Comparison of ENCODE assay signal across 18 mouse cellular contexts in the genomic region with DNA sequence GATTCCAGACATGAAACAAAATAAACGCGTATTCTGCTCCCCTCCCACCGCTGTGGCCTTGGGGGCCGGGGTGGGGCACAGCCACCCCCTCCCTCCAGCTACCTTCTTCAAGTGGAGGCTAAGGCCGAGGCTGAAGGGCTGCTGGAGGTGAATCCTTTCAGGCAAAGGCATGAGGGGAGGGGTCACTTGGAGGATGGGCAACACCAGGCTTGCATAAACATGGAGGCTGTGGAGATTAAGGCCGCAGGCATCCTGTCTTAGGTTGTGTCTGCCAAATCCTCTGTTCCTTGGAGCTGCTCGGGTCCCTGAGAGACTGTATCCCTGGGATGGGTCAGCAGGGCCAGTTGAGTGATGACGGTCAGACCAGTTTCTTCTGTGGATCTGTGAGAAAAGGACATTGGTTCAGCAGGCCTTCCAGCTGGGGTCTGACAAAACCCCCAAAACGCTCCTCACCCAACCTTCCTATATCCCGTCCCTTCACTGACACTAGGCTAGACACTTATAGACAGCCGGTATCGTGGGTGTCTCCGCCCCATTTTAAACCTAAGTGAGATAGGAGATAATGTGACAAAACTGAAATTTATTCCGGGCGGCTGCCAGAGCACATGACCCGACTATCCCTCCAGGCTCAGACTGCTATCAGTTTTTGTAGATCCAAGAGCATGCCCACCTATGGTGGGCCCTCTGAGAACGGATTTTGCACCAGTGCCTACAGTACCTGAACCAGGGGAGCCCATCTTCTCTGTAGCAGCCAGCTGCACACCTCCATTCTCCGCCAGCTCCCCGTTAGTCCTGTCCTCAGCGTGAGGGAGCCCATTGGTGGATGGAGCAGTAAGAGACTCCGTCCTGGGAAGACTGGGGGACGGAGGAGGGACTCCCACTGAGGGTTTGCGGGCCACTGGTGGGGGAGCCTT. TPM values are rescaled to one million over a fixed set of nuclear protein-coding genes. Genes with fewer than 3 reads are reported as not detected.
DNase-seq lines count a peak whose midpoint lies in the region; ATAC-seq and TF ChIP-seq lines count a peak whose summit lies in the region.
"Had no signal": no experiment of that assay in that cellular context is flagged by ENCODE, and none has a peak within 500 bp of the region (broad histone marks: within the 10 kb centered on the region; RNA-seq: fewer than 3 reads in every experiment).

No protein-coding gene starts in this region.

- peaks cover 10% of the 10 kb centered on the region; the same call in 1 of the 2 replicates for H3K27me3 ChIP-seq in forebrain, embryonic 13.5 days
- no peaks in the 10 kb centered on the region; the same call in 1 of the 2 replicates for H3K27me3 ChIP-seq in forebrain, postnatal 0 days (ENCODE audit: insufficient read depth, low read length)
- H3K27me3 ChIP-seq in midbrain, embryonic 12.5 days = peaks cover 41% of the 10 kb centered on the region
- peaks cover 7% of the 10 kb centered on the region; the same call in 1 of the 2 replicates for H3K27me3 ChIP-seq in midbrain, embryonic 11.5 days (ENCODE audit: control insufficient read depth, insufficient read depth, low read length)
- no peaks in the 10 kb centered on the region for H3K27me3 ChIP-seq in G1E (ENCODE audit: insufficient read depth, low read length)

- no peak overlapping the region for H3K4me3 ChIP-seq in forebrain, embryonic 13.5 days
- H3K4me3 ChIP-seq in forebrain, postnatal 0 days (ENCODE audit: low read depth, low read length) = no peak overlapping the region
- H3K4me3 ChIP-seq in midbrain, embryonic 12.5 days = no peak overlapping the region
- no peak overlapping the region for H3K4me3 ChIP-seq in midbrain, embryonic 11.5 days (ENCODE audit: low read depth, low read length)
- no peak overlapping the region; the same call in 1 of the 2 replicates for H3K4me3 ChIP-seq in G1E (ENCODE audit: low read depth, low read length)
- H3K4me3 ChIP-seq: embryonic facial prominence, embryonic 13.5 days; erythroblast, embryonic 14.5 days; forebrain, embryonic 12.5 days; hindbrain, embryonic 13.5 days; midbrain, embryonic 13.5 days; neural tube, embryonic 12.5 days had no signal

- ATAC-seq in forebrain, embryonic 13.5 days = no peak
- ATAC-seq in forebrain, postnatal 0 days = no peak
- ATAC-seq in midbrain, embryonic 12.5 days (ENCODE audit: low FRiP score, low read depth) = no peak
- no peak for ATAC-seq in midbrain, embryonic 11.5 days (ENCODE audit: low FRiP score)
- 0 out of 2 replicates have a peak, but pooled peaks have one; percentile 17 for ATAC-seq in G1E (ENCODE audit: extremely low read depth, insufficient number of reproducible peaks, low FRiP score, poor library complexity, severe bottlenecking)
- no peak for ATAC-seq in activated CD4-positive, CD25-positive, alpha-beta regulatory T cell, adult 4 months
- ATAC-seq: inflammation-experienced regulatory T-cells, adult 6 months; midbrain, embryonic 13.5 days had no signal

- 80% methylated on average over 23 of the region's 23 CpGs for WGBS in forebrain, embryonic 13.5 days
- WGBS in forebrain, postnatal 0 days = 74% methylated on average over 23 of the region's 23 CpGs
- 75% methylated on average over 23 of the region's 23 CpGs for WGBS in midbrain, embryonic 12.5 days
- 76% methylated on average over 23 of the region's 23 CpGs for WGBS in midbrain, embryonic 11.5 days

- H3K9ac ChIP-seq in forebrain, embryonic 13.5 days = no peak overlapping the region
- H3K9ac ChIP-seq in forebrain, postnatal 0 days = no peak overlapping the region
- H3K9ac ChIP-seq in midbrain, embryonic 12.5 days (replicated peaks) = 0 out of 2 replicates have a peak overlapping the region, but pooled peaks have one; percentile 15
- no peak overlapping the region for H3K9ac ChIP-seq in midbrain, embryonic 11.5 days (ENCODE audit: low read length)
- H3K9ac ChIP-seq: embryonic facial prominence, embryonic 13.5 days; forebrain, embryonic 12.5 days; hindbrain, embryonic 13.5 days; neural tube, embryonic 12.5 days had no signal

- peaks cover 84% of the 10 kb centered on the region for H3K36me3 ChIP-seq in forebrain, embryonic 13.5 days (ENCODE audit: poor library complexity, severe bottlenecking)
- H3K36me3 ChIP-seq in forebrain, postnatal 0 days (ENCODE audit: insufficient read depth) = peaks cover 69% of the 10 kb centered on the region
- peaks cover 66% of the 10 kb centered on the region for H3K36me3 ChIP-seq in midbrain, embryonic 12.5 days
- peaks cover 24% of the 10 kb centered on the region for H3K36me3 ChIP-seq in midbrain, embryonic 11.5 days (ENCODE audit: control insufficient read depth, insufficient read depth, low read length)
- peaks cover 100% of the 10 kb centered on the region for H3K36me3 ChIP-seq in G1E (replicated peaks)

- H3K4me2 ChIP-seq in forebrain, embryonic 13.5 days = no peak overlapping the region
- H3K4me2 ChIP-seq in forebrain, postnatal 0 days (ENCODE audit: low read depth) = no peak overlapping the region
- H3K4me2 ChIP-seq in midbrain, embryonic 12.5 days (replicated peaks) = no peak overlapping the region
- no peak overlapping the region for H3K4me2 ChIP-seq in midbrain, embryonic 11.5 days
- H3K4me2 ChIP-seq: embryonic facial prominence, embryonic 13.5 days; forebrain, embryonic 12.5 days; hindbrain, embryonic 13.5 days; midbrain, embryonic 13.5 days; neural tube, embryonic 12.5 days had no signal

- no peak for DNase-seq in forebrain, postnatal 0 days
- DNase-seq in midbrain, embryonic 11.5 days (ENCODE audit: low spot score, missing footprints) = no peak
- no peak for DNase-seq in G1E (ENCODE audit: low spot score)
- no peak for DNase-seq in gastrocnemius, adult 8-10 months (ENCODE audit: low spot score in 2 of 2)
- DNase-seq: adrenal gland, postnatal 25 days; embryo, embryonic 11 days; kidney, adult 18-20 months had no signal

- peaks cover 26% of the 10 kb centered on the region for H3K4me1 ChIP-seq in forebrain, embryonic 13.5 days
- no peaks in the 10 kb centered on the region; the same call in 1 of the 2 replicates for H3K4me1 ChIP-seq in forebrain, postnatal 0 days (ENCODE audit: insufficient read depth)
- H3K4me1 ChIP-seq in midbrain, embryonic 12.5 days = peaks cover 23% of the 10 kb centered on the region
- H3K4me1 ChIP-seq in midbrain, embryonic 11.5 days (ENCODE audit: control insufficient read depth, insufficient read depth, low read length) = peaks cover 17% of the 10 kb centered on the region
- peaks cover 74% of the 10 kb centered on the region for H3K4me1 ChIP-seq in G1E (ENCODE audit: insufficient read depth, low read depth, low read length)

- TF ChIP-seq CTCF in forebrain, postnatal 0 days (IDR thresholded peaks at IDR 0.05; ENCODE audit: low read depth) = no peak
- no peak for TF ChIP-seq CTCF in G1E (IDR thresholded peaks at IDR 0.05; ENCODE audit: low read depth, low read length)

- no peaks in the 10 kb centered on the region for H3K9me3 ChIP-seq in forebrain, embryonic 13.5 days (replicated peaks)
- H3K9me3 ChIP-seq in forebrain, postnatal 0 days (ENCODE audit: low read length) = no peaks in the 10 kb centered on the region
- H3K9me3 ChIP-seq in midbrain, embryonic 12.5 days = no peaks in the 10 kb centered on the region
- no peaks in the 10 kb centered on the region for H3K9me3 ChIP-seq in midbrain, embryonic 11.5 days (ENCODE audit: control insufficient read depth, low read length)
- no peaks in the 10 kb centered on the region for H3K9me3 ChIP-seq in G1E (replicated peaks)
- H3K9me3 ChIP-seq: embryonic facial prominence, embryonic 13.5 days; forebrain, embryonic 12.5 days; hindbrain, embryonic 13.5 days; midbrain, embryonic 13.5 days; neural tube, embryonic 12.5 days had no signal

- 0 out of 2 replicates have a peak overlapping the region, but pooled peaks have one; percentile 6 for H3K27ac ChIP-seq in forebrain, embryonic 13.5 days
- H3K27ac ChIP-seq in forebrain, postnatal 0 days (ENCODE audit: low read depth, low read length) = no peak overlapping the region
- no peak overlapping the region for H3K27ac ChIP-seq in midbrain, embryonic 12.5 days (replicated peaks)
- no peak overlapping the region for H3K27ac ChIP-seq in midbrain, embryonic 11.5 days (ENCODE audit: low read depth, low read length)
- H3K27ac ChIP-seq: embryonic facial prominence, embryonic 13.5 days; forebrain, embryonic 12.5 days; hindbrain, embryonic 13.5 days; macrophage; midbrain, embryonic 13.5 days; neural tube, embryonic 12.5 days had no signal

RNA-seq across cellular contexts. Expression of a gene that starts 31.8 kb away (rescaled TPM):
- 100 and 106 TPM in 2 replicates for polyA plus RNA-seq in forebrain, embryonic 13.5 days (2015; fragmentation: Nextera tagmentation; extraction: Ambion mirVana)
- total RNA-seq in forebrain, postnatal 0 days (2014; rRNA removed) = 97.7 and 119 TPM in 2 replicates
- 108 and 120 TPM in 2 replicates for polyA plus RNA-seq in forebrain, postnatal 0 days (2015; fragmentation: Nextera tagmentation; extraction: Ambion mirVana)
- polyA plus RNA-seq in midbrain, embryonic 12.5 days (2016; fragmentation: Nextera tagmentation; extraction: Ambion mirVana) = 104 and 108 TPM in 2 replicates
- 105 and 106 TPM in 2 replicates for polyA plus RNA-seq in midbrain, embryonic 11.5 days (2014; fragmentation: Nextera tagmentation; extraction: Ambion mirVana)
- 106 and 115 TPM in 2 replicates for total RNA-seq in G1E (2014; fragmentation: Nextera tagmentation)
- 74.5 and 79.1 TPM in 2 replicates for total RNA-seq in G1E (2017)
- 65.8 and 74.8 TPM in 2 replicates for polyA plus RNA-seq in G1E (2012)
- polyA plus RNA-seq in activated CD4-positive, CD25-positive, alpha-beta regulatory T cell, adult 4 months (2017; shearing (Covaris generic)) = 10 to 100 TPM; 26.3 to 28.5 TPM
- total RNA-seq in gastrocnemius, adult 8-10 months (2022) = 10 to 100 TPM; 31.2 to 44.4 (median 35.3) TPM

RNA-seq across cellular contexts. Expression of a gene that starts 31.8 kb away (rescaled TPM):
- 15.6 and 19.1 TPM in 2 replicates for polyA plus RNA-seq in forebrain, embryonic 13.5 days (2015; fragmentation: Nextera tagmentation; extraction: Ambion mirVana)
- 41.4 and 52.2 TPM in 2 replicates for total RNA-seq in forebrain, postnatal 0 days (2014; rRNA removed)
- polyA plus RNA-seq in forebrain, postnatal 0 days (2015; fragmentation: Nextera tagmentation; extraction: Ambion mirVana) = 11.0 and 15.6 TPM in 2 replicates
- 28.4 and 31.3 TPM in 2 replicates for polyA plus RNA-seq in midbrain, embryonic 12.5 days (2016; fragmentation: Nextera tagmentation; extraction: Ambion mirVana)
- 20.0 and 26.9 TPM in 2 replicates for polyA plus RNA-seq in midbrain, embryonic 11.5 days (2014; fragmentation: Nextera tagmentation; extraction: Ambion mirVana)
- total RNA-seq in G1E (2014; fragmentation: Nextera tagmentation) (124 and 145 TPM in 2 replicates), G1E (2017) (47.9 and 57.6 TPM in 2 replicates)
- polyA plus RNA-seq in G1E (2012) = 3.4 and 4.5 TPM in 2 replicates
- 10 to 100 TPM; 24.4 to 26.3 TPM for polyA plus RNA-seq in activated CD4-positive, CD25-positive, alpha-beta regulatory T cell, adult 4 months (2017; shearing (Covaris generic))
- total RNA-seq in gastrocnemius, adult 8-10 months (2022) = 1 to 10 TPM; 3.8 to 4.6 (median 4.4) TPM

RNA-seq across cellular contexts. Expression of a gene that starts 39.9 kb away (rescaled TPM):
- 3.7 and 3.8 TPM in 2 replicates for polyA plus RNA-seq in forebrain, embryonic 13.5 days (2015; fragmentation: Nextera tagmentation; extraction: Ambion mirVana)
- 7.8 and 10.6 TPM in 2 replicates for total RNA-seq in forebrain, postnatal 0 days (2014; rRNA removed)
- 2.7 and 3.5 TPM in 2 replicates for polyA plus RNA-seq in forebrain, postnatal 0 days (2015; fragmentation: Nextera tagmentation; extraction: Ambion mirVana)
- 5.2 and 6.3 TPM in 2 replicates for polyA plus RNA-seq in midbrain, embryonic 12.5 days (2016; fragmentation: Nextera tagmentation; extraction: Ambion mirVana)
- polyA plus RNA-seq in midbrain, embryonic 11.5 days (2014; fragmentation: Nextera tagmentation; extraction: Ambion mirVana) = 3.3 and 3.7 TPM in 2 replicates
- total RNA-seq in G1E (2014; fragmentation: Nextera tagmentation) = 67.9 and 76.6 TPM in 2 replicates
- total RNA-seq in G1E (2017) = 22.0 and 23.6 TPM in 2 replicates
- polyA plus RNA-seq in G1E (2012) = 182 and 196 TPM in 2 replicates
- polyA plus RNA-seq in activated CD4-positive, CD25-positive, alpha-beta regulatory T cell, adult 4 months (2017; shearing (Covaris generic)) = under 1 TPM; 0.20 TPM
- 1 to 10 TPM in 1 of 4 experiments, under 1 TPM in 3; 0.58 to 1.6 (median 0.75) TPM for total RNA-seq in gastrocnemius, adult 8-10 months (2022)

Comparison
In these comparisons a context has a peak if more than half of its experiments do, and no peak if none do; other contexts are left out.
1. RNA of a gene that starts 39.9 kb away (polyA plus RNA-seq): 182 to 196 TPM in G1E; 5.2 to 6.3 TPM in midbrain, embryonic 12.5 days, 3.7 to 3.8 TPM in forebrain, embryonic 13.5 days, 3.3 to 3.7 TPM in midbrain, embryonic 11.5 days, 2.7 to 3.5 TPM in forebrain, postnatal 0 days and 0.20 TPM in activated CD4-positive, CD25-positive, alpha-beta regulatory T cell, adult 4 months; every median in the first group is over 10 times any median in the second.